Mouse (Mus musculus) myocyte (in vitro differentiated cells): Measurements from ENCODE around the gene a. TPM values are rescaled to one million over a fixed set of nuclear protein-coding genes. Genes with fewer than 3 reads are reported as not detected.
A peak's percentile ranks its signal among the peaks of the same experiment; 100 is the strongest.

ENCODE experiments used
- H3K27me3 ChIP-seq: one replicate; pipeline ENCODE4 v1.6.1; 2011; ENCODE audit not compliant: control insufficient read depth, insufficient read depth, insufficient read length
- H3K36me3 ChIP-seq: one replicate; pipeline ENCODE4 v1.6.1; 2011; ENCODE audit not compliant: control insufficient read depth, insufficient read depth
- H3K4me2 ChIP-seq: one replicate; pipeline ENCODE4 v1.6.1; 2011; ENCODE audit warnings: low read depth, control low read depth
- H3K4me3 ChIP-seq: one replicate; pipeline ENCODE4 v1.5.1; 2011; ENCODE audit warnings: mild to moderate bottlenecking, control low read depth, moderate library complexity
- H3K79me2 ChIP-seq: one replicate; pipeline ENCODE4 v1.6.1; 2011; ENCODE audit not compliant: control insufficient read depth, insufficient read depth
- H3ac ChIP-seq: one replicate; pipeline ENCODE4 v1.6.1; 2011; ENCODE audit not compliant: control insufficient read depth, insufficient read length
- CEBPB ChIP-seq: IDR thresholded peaks from 2 replicates; pipeline ENCODE4 v1.6.1; 2011; ENCODE audit warnings: mild to moderate bottlenecking, moderate library complexity; ENCODE audit not compliant: poor library complexity, insufficient read depth, severe bottlenecking
- E2F4 ChIP-seq: IDR thresholded peaks from one replicate; pipeline ENCODE4 v1.6.1; 2011; ENCODE audit warnings: mild to moderate bottlenecking, control low read depth, moderate library complexity; ENCODE audit not compliant: insufficient read depth
- MAX ChIP-seq: IDR thresholded peaks from one replicate; pipeline ENCODE4 v1.6.1; 2011; ENCODE audit warnings: low read depth, mild to moderate bottlenecking, control low read depth
- MYOD1 ChIP-seq, 3 experiments: IDR thresholded peaks; one replicate each; pipeline ENCODE4 v1.6.1; 2011; ENCODE audit warnings: control low read depth in 2 of 3, low read depth in 2 of 3, mild to moderate bottlenecking in 2 of 3, moderate library complexity in 1 of 3; ENCODE audit not compliant: insufficient read length in 2 of 3, control insufficient read depth in 1 of 3
- MYOG ChIP-seq, 3 experiments: IDR thresholded peaks; one replicate each; pipeline ENCODE4 v1.6.1; 2011; ENCODE audit warnings: control low read depth in 2 of 3, low read depth in 2 of 3, mild to moderate bottlenecking in 2 of 3; ENCODE audit not compliant: insufficient read length in 2 of 3, control insufficient read depth in 1 of 3, insufficient read depth in 1 of 3
- POLR2A ChIP-seq: IDR thresholded peaks from one replicate; pipeline ENCODE4 v1.6.1; 2011; ENCODE audit warnings: low read depth, mild to moderate bottlenecking, control low read depth, moderate library complexity; ENCODE audit not compliant: insufficient read length
- POLR2AphosphoS2 ChIP-seq: IDR thresholded peaks from one replicate; pipeline ENCODE4 v1.6.1; 2011; ENCODE audit warnings: low read depth, control low read depth; ENCODE audit not compliant: insufficient read length
- REST ChIP-seq: IDR thresholded peaks from one replicate; pipeline ENCODE4 v1.6.1; 2011; ENCODE audit warnings: mild to moderate bottlenecking, control low read depth, moderate library complexity; ENCODE audit not compliant: insufficient read depth, insufficient read length
- SRF ChIP-seq: IDR thresholded peaks from one replicate; pipeline ENCODE4 v1.6.1; 2011; ENCODE audit warnings: low read depth; ENCODE audit not compliant: control insufficient read depth, insufficient read length
- TCF12 ChIP-seq: IDR thresholded peaks from one replicate; pipeline ENCODE4 v1.6.1; 2011; ENCODE audit warnings: mild to moderate bottlenecking, control low read depth; ENCODE audit not compliant: poor library complexity, insufficient read depth, severe bottlenecking
- TCF3 ChIP-seq: IDR thresholded peaks from one replicate; pipeline ENCODE4 v1.6.1; 2011; ENCODE audit warnings: low read depth, control low read depth; ENCODE audit not compliant: insufficient read length
- USF1 ChIP-seq: IDR thresholded peaks from one replicate; pipeline ENCODE4 v1.6.1; 2011; ENCODE audit warnings: low read depth, mild to moderate bottlenecking, control low read depth, moderate library complexity
- polyA plus RNA-seq: library from polyadenylated mRNA; unstranded; fragments of >200 nt; fragmentation: generic; extraction: Trizol; gene quantifications from one replicate; pipeline ENCODE4 v1.2.1, GENCODE M21; 2012; ENCODE audit warnings: missing spikeins

Gene a
- polyA plus RNA-seq, 1 experiment = not detected

- no peaks in the 10 kb centered on the region for H3K36me3 ChIP-seq
- TF ChIP-seq USF1 (no peak), TCF12 (no peak), POLR2A (no peak), E2F4 (no peak), MYOD1 (IDR thresholded peaks at IDR 0.05; ENCODE audit: control insufficient read depth in 1 of 3, insufficient read length in 2 of 3, low read depth in 2 of 3) (no peak), CEBPB (no peak), REST (no peak), POLR2AphosphoS2 (no peak), TCF3 (no peak), SRF (no peak), MAX (no peak), MYOG (IDR thresholded peaks at IDR 0.05; ENCODE audit: control insufficient read depth in 1 of 3, insufficient read depth in 1 of 3, insufficient read length in 2 of 3, low read depth in 2 of 3) (no peak)
- no peak overlapping the region for H3ac ChIP-seq
- H3K4me3 ChIP-seq = no peak overlapping the region
- no peak overlapping the region for H3K4me2 ChIP-seq
- no peaks in the 10 kb centered on the region for H3K27me3 ChIP-seq
- H3K79me2 ChIP-seq = no peaks in the 10 kb centered on the region
Measured at GRCm38 (mm10) chr2:155047452-155048178, 256.4 kb downstream of the a start.

DNA sequence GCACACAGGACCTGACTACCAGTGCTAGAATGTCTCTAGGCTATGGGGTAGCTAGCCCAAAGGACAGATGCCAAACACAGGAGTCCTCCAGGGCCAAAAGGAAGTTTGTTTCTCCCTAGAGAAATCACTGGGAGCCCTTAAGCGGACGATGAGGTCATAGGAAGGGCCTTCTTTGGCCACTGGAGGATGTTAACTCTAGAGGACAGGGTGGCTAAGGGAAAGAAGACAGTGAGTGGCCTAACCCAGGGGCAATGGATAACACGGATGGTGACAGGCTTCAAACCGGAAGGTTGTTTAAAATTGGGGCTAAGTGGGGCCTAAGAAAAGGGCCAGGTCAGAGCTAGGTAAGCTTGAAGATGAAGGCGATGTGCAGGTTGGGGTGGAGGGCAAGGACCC is 258.9 kb downstream of the a start:
- TF ChIP-seq TCF12 (no peak), POLR2AphosphoS2 (no peak), REST (no peak), MYOD1 (IDR thresholded peaks at IDR 0.05; ENCODE audit: control insufficient read depth in 1 of 3, insufficient read length in 2 of 3, low read depth in 2 of 3) (no peak), CEBPB (no peak), POLR2A (no peak), E2F4 (no peak), SRF (no peak), TCF3 (no peak), USF1 (no peak), MYOG (IDR thresholded peaks at IDR 0.05; ENCODE audit: control insufficient read depth in 1 of 3, insufficient read depth in 1 of 3, insufficient read length in 2 of 3, low read depth in 2 of 3) (no peak), MAX (no peak)
- Histone ChIP-seq H3K79me2 (no peaks in the 10 kb centered on the region), H3K27me3 (no peaks in the 10 kb centered on the region), H3K4me2 (peak overlapping the region; percentile 83), H3ac (no peak overlapping the region), H3K4me3 (peak overlapping the region; percentile 36), H3K36me3 (no peaks in the 10 kb centered on the region)

GRCm38 (mm10) chr2:155050504-155051236 is 259.5 kb downstream of the a start:
- no peaks in the 10 kb centered on the region for H3K79me2 ChIP-seq
- H3K4me2 ChIP-seq = peak overlapping the region; percentile 95
- H3ac ChIP-seq = no peak overlapping the region
- peak in 2 of 3 experiments; percentile 99 to 100 for TF ChIP-seq MYOD1 (IDR thresholded peaks at IDR 0.05; ENCODE audit: control insufficient read depth in 1 of 3, insufficient read length in 2 of 3, low read depth in 2 of 3)
- no peak for TF ChIP-seq USF1
- TF ChIP-seq REST = no peak
- TF ChIP-seq MYOG (IDR thresholded peaks at IDR 0.05; ENCODE audit: control insufficient read depth in 1 of 3, insufficient read depth in 1 of 3, insufficient read length in 2 of 3, low read depth in 2 of 3) = peak; percentile 86 to 100 (median 100)
- peak; percentile 89 for TF ChIP-seq TCF12
- TF ChIP-seq MAX = no peak
- TF ChIP-seq CEBPB = no peak
- peak; percentile 40 for TF ChIP-seq SRF
- TF ChIP-seq TCF3 = peak; percentile 96
- no peak for TF ChIP-seq E2F4
- TF ChIP-seq POLR2A = peak; percentile 95
- TF ChIP-seq POLR2AphosphoS2 = peak; percentile 97
- H3K36me3 ChIP-seq = no peaks in the 10 kb centered on the region
- peak overlapping the region; percentile 36 for H3K4me3 ChIP-seq
- no peaks in the 10 kb centered on the region for H3K27me3 ChIP-seq

DNA sequence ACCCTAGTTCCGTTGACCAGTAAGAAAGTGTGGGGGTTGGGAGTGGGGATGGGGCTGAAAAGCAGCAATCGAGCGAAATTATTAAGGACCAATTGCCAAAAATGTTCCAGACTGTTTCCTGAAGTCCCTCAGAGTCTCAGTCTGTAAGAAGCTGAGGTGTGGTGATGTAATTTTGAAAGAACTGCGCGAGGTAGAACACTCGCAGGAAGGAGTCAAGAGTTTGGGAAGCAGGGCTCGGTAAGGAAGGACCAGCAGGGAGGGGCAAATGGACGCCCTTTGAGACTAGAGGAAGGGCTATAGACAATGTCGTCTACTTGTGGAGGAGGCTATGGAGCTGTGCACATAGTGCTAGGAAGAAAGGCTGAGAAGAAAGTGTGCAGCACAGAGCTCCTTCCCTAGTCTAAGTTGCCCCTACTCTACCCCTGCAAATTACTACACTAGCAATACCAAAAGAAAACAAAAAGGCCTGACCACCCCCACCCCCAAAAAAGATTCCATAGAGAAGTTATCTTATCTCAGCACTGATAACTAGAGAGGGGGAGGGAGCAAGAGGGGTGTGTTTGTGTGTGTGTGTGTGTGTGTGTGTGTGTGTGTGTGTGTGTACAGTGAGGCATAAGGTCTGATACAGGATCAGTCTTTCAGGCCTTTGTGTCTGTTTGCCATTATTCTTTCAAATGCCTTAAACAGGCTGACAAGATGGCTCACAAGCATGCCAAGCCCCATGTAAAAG is 260.6 kb downstream of the a start:
- peak overlapping the region; percentile 36 for H3K4me3 ChIP-seq
- H3K27me3 ChIP-seq = no peaks in the 10 kb centered on the region
- H3ac ChIP-seq = no peak overlapping the region
- H3K79me2 ChIP-seq = no peaks in the 10 kb centered on the region
- no peak for TF ChIP-seq MYOG (IDR thresholded peaks at IDR 0.05; ENCODE audit: control insufficient read depth in 1 of 3, insufficient read depth in 1 of 3, insufficient read length in 2 of 3, low read depth in 2 of 3)
- no peak for TF ChIP-seq USF1
- TF ChIP-seq MYOD1 (IDR thresholded peaks at IDR 0.05; ENCODE audit: control insufficient read depth in 1 of 3, insufficient read length in 2 of 3, low read depth in 2 of 3) = no peak
- no peak for TF ChIP-seq E2F4
- TF ChIP-seq TCF3 = no peak
- no peak for TF ChIP-seq CEBPB
- no peak for TF ChIP-seq REST
- TF ChIP-seq POLR2AphosphoS2 = no peak
- no peak for TF ChIP-seq TCF12
- peak overlapping the region; percentile 95 for H3K4me2 ChIP-seq
- no peaks in the 10 kb centered on the region for H3K36me3 ChIP-seq
